Mouse (Mus musculus): ENCODE measurements around the gene Gkap1.

Gkap1 gene

DNA sequence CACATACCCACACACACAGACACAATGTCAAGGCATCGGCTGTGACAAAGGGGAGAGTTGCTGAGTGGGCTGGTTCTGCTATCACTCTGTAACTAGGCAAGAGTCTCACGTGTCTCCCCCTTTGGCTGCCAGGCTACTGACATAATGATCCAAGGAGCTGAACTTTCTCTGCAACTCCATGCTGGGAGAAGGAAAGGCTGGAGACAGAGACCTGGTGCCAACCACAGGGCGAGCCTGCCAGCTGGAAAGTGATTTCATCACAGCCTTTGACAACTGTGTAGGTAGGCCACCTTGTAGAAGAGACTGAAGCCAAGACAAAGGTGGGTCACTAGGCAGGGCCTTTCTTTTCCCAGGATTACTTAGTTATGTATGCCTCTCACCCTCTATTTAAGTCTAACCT, 78.3 kb downstream of the Gkap1 start:
- DNase-seq, result no peak

DNA sequence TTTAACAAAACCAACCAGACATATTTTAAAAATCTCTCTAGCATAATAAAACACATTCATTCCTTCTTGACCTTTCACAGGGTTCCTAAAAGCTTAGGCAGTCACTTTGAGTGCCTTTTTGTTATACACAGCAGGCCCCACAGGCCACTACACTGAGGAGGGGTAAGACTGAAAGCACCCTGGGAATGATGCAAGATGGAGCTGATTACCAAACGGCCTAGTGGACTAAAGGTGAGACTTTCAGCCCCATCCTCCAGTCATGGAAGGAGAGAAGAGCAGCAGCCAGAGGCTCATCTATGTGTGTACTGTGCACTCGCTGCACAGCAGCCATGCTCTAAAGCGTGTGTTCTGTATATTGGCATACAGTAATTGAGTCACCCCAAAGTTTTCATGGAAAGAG, 80.6 kb downstream of the Gkap1 start:
- no peak for DNase-seq

DNA sequence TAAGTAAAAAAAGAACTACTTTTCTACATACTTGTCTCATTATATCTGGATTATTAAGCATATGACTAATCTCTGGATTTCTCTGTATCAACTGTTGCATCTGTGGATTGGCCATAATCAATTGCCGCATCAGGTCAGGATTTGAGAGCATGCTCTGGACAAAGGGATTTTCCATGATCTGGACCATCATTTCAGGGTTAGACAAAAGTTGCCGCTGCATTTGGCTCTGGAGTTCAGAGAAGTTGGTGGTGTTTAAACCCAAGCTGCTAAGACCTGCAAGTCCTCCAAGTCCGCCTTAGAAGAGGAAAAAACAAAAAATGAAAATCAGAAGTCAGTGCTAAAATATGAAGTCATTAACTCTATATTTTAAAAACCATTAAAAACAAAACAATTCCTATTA, 82.3 kb downstream of the Gkap1 start:
- no peak for DNase-seq

DNA sequence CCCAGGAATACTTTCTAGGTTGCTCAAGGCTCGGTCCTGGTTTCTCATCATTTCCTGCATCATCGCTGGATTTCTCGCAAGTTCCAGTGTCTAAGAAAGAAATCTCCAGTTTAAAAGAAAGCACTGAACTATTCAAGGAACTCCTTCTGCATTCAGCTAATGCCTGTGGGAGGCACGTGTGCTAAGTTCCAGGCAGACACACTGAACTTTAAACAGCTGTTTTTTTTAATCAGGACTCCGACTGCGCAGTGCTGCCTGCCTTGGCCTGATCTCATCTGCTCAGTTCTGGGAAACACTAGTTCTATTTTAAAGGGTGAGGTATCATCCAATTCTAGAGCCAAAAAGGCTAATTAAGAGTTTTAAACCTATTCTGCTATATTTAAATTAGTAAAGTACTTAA, 83.4 kb downstream of the Gkap1 start:
- DNase-seq, result no peak

DNA sequence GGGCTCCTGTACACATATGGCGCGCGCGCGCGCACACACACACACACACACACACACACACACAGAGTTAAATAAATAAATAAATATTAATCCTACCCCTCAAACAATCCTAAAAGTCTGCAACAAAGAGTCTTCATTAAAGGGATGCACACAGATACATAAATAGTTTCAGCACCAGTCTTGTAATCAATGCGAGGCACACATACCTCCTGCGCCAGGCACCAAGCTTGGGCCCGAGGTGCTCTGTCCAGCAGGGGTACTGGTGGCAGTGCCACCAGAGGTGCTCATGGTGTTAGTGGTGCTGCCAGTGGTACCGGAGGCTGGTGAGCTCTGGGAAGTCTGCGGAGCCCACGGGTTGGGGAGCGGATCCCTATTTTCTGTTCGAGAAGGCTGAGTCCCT, 84.0 kb downstream of the Gkap1 start:
- no peak for DNase-seq

DNA sequence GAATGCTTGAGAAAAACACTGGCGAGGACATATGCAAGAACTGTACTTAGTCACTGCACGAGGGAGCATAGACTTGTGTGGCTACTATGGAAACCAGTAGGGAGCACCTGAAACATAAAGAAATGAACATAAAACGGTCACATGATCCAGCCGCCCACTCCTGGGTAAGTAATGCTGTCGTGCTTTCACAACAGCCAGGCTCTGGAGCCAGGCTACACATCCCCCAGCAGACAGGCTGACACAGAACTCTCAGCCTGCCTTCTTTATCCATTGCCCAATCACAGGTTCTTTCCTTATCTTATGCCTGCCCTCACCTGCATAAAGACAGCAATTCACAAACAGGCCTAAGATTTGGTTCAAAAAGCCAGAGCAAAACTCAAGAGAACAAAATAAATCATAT, 86.0 kb downstream of the Gkap1 start:
- DNase-seq, result peak; percentile 48

DNA sequence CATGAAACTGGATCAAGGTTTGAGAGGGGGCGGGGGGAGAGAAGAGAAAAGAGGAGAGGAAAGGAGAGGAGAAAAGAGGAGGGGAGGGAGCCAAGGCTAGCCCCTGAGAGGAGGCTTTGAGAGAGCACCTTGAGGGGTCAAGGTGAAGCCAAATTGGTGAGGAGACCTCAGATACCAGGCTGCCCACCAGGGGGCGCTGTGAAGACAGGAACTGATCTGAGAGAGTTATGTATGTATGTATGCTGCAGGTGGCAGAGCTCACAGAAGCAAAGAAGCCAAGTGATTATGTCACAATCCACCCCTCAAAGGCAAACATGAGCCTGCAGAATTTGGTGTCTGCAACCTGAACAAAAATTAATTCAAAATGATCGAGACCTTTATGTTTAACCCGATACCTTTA, 87.1 kb downstream of the Gkap1 start:
- peak; percentile 68 for DNase-seq

DNA sequence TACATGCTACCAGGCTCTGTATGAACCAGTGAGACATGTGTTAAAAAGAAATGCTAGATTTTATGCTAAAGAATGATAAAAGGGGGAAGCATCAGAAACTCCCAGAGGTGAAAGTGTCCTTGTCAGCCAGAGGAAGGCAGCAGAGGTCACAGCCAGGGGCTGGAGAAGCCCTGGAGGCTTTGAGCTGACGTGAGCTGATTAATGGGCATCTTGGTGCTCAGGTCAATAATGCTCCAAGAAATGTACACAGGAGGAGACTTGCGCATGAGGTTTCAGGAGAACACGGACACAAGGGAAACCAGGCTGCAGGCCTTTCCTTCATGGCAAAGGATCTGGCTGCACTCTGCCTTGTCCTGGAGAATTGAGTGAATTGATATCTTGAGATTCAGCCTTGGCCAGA, 87.7 kb downstream of the Gkap1 start:
- DNase-seq, result no peak

DNA sequence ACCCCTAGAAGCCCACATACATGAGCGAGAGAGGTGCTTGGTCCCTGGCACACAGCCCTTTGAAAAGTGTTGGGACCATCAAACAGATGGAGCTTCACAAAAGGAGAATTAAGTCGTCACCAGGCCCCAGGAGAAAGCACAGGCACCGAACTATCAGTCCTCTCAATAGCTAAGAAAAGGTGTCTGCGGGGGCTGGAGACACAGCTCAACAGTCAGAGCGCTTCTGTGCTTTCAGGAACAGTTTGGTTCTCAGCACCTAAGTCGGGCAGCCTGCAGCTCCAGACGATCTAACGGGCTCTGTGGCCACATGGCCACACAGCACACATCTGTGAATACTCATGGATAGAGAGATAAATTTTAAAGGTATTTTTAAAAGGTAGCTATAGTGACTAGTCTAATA, 89.2 kb downstream of the Gkap1 start:
- DNase-seq, result peak; percentile 31

DNA sequence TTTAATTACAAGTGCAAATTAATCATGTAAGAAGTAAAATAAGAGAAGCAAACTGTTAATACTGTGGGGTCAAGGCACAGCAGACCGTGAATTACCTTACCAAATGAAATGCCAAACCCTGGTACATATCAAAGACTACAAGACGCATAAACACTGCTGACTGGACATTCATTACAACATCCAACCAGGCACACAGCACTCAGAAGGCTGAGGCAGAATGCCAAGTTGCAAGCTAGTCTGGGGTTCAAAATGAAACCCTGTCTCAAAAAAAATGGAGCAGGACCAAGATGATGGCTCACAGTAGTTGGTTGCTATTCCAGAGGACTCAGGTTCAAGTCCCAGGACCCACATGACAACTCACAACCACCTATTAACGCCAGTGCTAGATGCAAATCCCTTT, 91.4 kb downstream of the Gkap1 start:
- DNase-seq, result no peak

Data from right cerebral cortex, postnatal 25 days (tissue).